Mouse (Mus musculus) erythroid progenitor cell, adult 5-6 weeks (primary cell): ENCODE results near the gene B3gnt5. TPM values are rescaled to one million over a fixed set of nuclear protein-coding genes. Genes with fewer than 3 reads are reported as not detected.
"Not testable (repeated sequence)": the region's sequence is repeated elsewhere in the genome, so short reads cannot be mapped to it uniquely, and the experiment has no call there.

Source experiments
- ATAC-seq: replicated peaks from 2 replicates; pipeline ENCODE4 v1.8.0; 2016; ENCODE audit warnings: moderate number of reproducible peaks, mild to moderate bottlenecking, moderate TSS enrichment, inconsistent platforms; ENCODE audit not compliant: poor library complexity, low FRiP score, severe bottlenecking
- total RNA-seq, 2 experiments: library from RNA; stranded (forward) in 1 of 2; stranded (reverse) in 1 of 2; fragments of 150-400 nt in 1 of 2; fragments of 186-747, 209-891 nt in 1 of 2; gene quantifications; 2 replicates each; pipeline versions ENCODE4 v1.2.3 to v1.2.4; 2015 to 2017; ENCODE audit warnings: low replicate concordance in 2 of 2

Gene B3gnt5
- total RNA-seq (2015; ENCODE audit: low replicate concordance) = 4.7 and 10.5 TPM in 2 replicates
- 3.9 and 7.1 TPM in 2 replicates for total RNA-seq (2017; ENCODE audit: low replicate concordance)

DNA sequence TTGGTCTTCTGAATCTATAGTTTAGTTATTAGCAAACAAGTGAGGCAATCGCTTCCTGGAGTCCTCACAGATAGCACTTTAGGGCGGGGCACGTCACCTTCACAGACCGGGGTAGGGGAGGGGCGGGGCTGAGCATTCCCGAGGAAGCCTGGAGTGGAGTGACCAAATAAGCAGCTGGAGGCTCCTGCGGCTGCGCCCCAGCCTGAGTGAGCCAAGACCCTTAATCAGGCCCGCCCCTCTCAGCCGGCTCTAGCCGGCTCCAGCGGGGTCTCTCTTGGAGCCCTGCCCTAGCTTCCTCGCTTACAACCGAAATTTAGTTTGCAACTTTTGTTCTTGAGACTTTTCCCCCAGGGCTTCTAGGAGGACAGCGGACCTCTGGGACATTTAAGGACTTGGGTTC, at the start of gene B3gnt5:
TSS of gene B3gnt5 (plus strand) at position 135 of the 400 bp plus-strand sequence.
- no peak for ATAC-seq

DNA sequence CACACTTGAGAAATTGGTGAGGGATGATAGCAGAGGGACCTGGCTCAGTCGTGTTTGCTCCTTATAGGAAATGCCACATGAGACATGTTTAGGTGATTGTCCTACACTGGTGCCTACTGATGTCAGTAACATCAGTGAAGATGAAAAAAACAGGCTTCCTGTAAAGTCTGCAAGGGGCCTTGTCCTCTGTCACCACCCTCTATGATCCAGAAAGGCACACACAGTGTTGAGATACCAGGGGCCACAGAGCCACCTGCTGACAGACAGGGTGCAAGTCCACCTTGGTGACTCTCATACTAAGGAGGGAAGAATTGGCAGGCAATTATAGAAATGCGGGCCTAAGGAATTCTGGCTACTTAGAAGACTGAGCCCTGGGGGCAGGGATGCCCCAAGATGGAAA, 39.0 kb upstream of the B3gnt5 start:
- ATAC-seq = no peak

DNA sequence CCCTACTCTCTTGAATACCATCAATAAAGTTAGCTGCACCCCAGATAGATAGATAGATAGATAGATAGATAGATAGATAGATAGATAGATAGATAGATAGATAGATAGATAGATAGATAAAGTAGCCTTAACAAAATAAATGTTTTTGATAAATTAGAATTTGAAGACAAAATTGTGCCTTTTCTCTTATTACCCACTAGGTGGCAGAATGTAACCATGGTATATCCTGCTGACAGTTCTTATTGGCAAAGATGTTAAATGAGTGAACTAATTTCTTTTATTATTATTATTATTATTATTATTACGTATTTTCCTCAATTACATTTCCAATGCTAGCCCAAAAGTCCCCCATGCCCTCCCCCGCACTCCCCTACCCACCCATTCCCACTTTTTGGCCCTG, 35.9 kb upstream of the B3gnt5 start:
- ATAC-seq = not testable (repeated sequence)

DNA sequence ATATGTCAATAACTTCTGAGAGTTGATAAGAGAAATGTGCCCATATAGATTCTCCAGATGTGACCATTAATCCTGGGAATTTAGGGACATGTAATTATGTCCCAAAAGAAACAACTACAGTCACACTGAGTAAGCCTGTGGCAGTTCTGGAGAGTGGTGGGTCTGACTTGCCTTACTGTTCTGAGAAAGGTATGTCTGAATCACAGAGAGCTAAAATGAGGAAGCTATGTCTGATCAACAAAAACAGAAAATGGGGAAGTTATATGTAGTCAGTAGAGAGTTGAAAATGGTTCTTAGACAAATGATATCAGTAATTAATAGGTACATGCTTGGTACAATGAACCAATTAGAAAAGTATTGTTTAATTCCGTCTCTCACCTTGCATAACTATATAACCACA, 27.1 kb upstream of the B3gnt5 start:
- ATAC-seq = no peak

DNA sequence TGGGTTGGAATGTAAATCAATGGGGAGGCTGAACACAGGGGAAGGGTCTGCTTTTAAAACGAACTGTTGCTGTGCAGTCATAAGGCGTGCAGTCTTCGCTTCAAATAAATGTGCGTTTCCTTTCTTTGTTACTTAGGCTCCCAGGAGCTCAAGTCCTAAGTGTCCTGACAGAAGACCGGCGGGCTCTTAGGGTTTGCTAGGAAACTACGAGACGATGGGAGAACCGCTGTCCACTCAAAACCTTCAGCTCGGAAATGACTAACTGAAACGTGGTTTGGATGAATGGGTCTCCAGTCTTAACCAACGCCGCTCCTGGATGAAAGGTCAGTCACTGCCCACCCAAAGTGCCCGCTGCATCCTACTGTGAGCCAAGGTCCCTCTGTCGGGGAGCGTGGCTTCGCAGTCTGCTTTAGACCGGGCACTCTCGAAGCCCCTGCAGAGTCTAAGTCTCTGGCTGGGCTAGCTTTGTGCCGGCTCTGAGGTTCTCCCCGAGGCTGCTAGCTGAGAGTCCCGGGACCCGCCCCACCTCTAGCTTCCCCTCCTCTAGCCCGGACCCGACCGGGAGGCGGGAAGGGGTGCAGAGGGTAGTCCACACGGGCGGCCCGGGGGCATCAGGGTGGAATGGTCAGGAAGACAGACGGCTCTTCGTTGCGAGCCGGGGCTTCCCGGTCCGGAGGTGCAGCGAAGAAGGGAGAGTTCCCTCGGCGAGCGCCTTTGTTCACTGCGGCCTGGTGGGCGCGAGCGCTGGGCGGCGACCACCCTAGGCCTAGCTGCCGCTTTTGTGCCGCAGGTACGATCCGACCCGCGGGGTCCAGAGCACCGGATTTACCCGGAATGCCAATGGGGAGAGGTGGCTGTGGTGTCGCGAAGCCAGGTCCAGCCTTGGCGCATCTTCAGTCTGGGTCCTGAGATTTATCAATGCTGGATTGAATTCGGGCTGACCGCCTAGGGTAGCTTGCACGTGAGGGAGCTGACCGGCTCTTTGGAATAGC, 793 bp downstream of the B3gnt5 start:
- ATAC-seq = no peak

DNA sequence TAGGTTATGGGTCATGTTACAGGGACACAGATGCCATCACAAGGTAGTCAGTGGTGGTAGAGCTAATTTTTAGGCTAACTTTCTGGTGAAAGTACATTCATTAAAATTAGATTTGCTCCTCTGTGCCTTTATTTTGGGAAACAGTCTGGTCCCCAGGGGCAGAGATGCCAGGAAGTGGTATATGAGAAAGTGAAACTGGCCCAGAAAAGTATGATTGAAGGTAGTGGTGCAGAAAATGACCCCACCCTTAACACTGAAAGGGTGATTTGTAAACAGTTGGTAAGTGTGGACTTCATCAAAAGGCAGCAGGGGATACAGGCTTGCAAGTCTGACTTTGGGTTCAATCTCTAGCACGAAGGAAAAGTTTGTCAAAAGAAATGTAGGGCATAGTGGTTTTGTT, 1.7 kb downstream of the B3gnt5 start:
- no peak for ATAC-seq

DNA sequence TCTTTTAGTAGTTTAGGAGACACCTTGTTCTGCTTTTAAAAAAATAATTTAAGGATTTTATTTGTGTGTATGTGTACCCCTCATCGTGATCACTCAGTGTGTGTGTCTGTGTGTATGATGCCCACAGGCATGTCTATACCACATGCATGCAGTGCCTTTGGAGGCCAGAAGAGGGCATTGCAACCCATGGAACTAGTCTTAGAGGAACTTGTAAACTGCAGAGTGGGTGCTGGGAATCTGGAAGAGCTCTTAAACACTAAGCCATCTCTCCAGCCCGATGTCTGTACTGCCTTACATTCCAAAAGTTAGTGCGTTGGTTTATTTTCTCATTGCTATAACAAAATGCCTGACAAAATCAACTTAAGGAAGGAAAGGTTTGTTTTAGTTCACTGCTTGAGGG, 6.1 kb downstream of the B3gnt5 start:
- ATAC-seq = no peak

DNA sequence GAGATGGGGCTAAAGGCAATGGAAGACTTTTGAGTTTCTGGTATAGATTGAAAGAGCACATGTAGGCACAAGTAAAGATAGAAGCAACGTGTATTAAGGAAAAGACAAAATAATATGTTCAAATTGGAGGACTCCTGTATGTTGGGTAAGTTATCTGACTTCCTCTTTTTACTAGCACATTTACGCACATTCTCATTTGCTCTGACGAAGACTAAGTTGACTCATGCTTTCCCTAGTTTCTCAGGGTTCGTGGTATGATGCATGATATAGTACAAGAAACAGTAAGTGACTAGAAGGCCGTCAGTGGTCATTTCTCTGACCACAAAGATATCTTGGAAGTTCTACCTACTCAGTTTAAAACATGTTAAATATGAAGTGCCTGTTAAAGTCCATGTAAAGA, 8.0 kb downstream of the B3gnt5 start:
- no peak for ATAC-seq

DNA sequence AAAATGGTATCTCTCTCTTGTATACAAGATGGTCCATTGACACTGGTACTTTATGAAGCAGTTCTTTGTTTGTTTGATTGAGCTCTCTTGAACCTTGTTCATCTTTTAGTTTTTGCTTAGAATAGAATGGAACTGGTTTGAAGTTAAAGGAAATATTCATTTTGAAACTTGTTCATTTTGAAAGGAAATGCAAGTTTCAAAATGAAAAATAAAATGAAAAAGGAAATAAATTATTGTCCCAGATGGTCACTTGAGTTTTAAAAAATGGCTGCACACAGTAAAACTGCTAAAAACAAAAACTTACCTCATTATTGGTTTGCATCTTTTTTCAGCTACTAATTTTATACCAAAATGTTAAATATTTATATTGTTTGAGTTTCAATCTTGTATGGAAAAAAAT, 12.0 kb downstream of the B3gnt5 start:
- no peak for ATAC-seq

DNA sequence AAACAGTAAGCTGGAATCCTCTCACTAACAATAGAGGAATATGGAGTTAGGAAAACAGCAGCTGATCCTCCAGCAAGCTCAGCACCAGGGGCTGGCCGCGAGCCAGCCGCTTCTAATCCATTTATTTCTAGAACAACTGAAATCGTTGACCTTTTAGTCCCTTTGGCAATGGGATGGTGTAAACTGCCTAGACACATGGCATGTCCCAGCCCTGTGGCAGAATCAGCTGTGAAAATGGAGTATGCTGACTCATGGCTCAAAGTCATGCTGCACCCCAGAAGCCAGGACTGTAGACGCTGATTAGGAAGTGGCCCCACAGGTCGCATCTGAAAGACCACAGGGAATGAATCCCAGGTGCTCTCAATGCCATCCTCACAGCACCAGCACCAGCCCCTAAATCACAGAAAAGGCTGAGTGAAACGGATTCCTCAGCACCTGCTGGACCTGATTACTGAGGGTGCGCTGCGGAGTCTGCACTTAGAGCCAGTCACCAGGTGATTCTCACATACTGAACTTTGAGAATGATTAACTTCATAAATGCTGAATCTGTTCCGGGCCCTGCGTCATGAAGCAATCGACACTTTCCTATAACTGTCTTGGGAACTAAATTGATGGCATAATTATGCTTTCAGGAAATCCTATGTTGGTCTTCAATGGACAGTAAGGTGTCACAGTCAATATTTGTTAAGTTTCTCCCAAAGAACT, 26.5 kb downstream of the B3gnt5 start:
- ATAC-seq = no peak

DNA sequence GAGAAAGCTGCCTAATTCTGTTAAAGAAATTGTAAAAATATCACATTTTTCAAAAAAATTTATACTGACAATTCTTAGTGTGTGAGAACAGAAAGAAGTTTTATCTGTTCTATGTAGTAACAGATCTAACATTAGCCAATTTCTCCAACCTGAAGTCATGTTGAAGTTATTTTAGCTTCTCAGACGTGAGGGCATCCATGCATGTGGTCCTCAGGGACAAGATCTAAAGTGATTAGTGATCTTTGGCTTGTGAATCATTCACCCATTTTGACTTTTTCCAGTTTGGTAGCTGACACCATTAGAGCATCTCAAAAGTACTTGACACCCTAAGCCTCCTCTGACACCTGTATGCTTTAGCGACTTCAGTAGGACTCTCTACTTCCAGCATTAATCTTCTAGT, 29.9 kb downstream of the B3gnt5 start:
- ATAC-seq = no peak

DNA sequence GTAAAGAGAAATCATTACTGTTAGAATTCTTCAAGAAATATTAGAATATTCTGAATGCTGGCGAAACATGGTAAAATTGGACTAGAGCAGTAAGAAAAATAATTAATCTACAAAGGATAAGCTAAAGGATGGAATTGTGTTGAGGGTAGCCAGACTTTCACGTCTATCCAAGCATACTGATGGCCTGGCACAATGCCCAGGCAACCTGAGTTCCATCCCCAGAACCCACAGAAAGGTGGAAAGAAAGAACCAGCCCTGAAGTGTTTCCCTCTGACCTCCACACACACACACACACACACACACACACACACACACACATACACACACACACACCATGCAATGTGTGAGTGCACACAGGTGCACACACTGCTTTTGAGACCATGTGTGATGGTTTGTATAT, 58.8 kb downstream of the B3gnt5 start:
- ATAC-seq = no peak

Other genes with a start within 250 kb of the B3gnt5 start
- gene Olfr167, start 237.9 kb upstream of the B3gnt5 start, total RNA-seq (2015; ENCODE audit: low replicate concordance) = not detected in 2 replicates
- not detected in 2 replicates for gene Olfr167, start 237.9 kb upstream of the B3gnt5 start, total RNA-seq (2017; ENCODE audit: low replicate concordance)
- not detected in 2 replicates for gene Olfr168, start 224.7 kb upstream of the B3gnt5 start, total RNA-seq (2015; ENCODE audit: low replicate concordance)
- not detected in 2 replicates for gene Olfr168, start 224.7 kb upstream of the B3gnt5 start, total RNA-seq (2017; ENCODE audit: low replicate concordance)
- gene Olfr169, start 188.4 kb upstream of the B3gnt5 start, total RNA-seq (2015; ENCODE audit: low replicate concordance) = not detected in 2 replicates
- not detected in 2 replicates for gene Olfr169, start 188.4 kb upstream of the B3gnt5 start, total RNA-seq (2017; ENCODE audit: low replicate concordance)
- gene Olfr170, start 148.3 kb upstream of the B3gnt5 start, total RNA-seq (2015; ENCODE audit: low replicate concordance) = not detected in 2 replicates
- gene Olfr170, start 148.3 kb upstream of the B3gnt5 start, total RNA-seq (2017; ENCODE audit: low replicate concordance) = not detected in 2 replicates
- not detected in 2 replicates for gene Olfr171, start 130.3 kb upstream of the B3gnt5 start, total RNA-seq (2015; ENCODE audit: low replicate concordance)
- not detected in 2 replicates for gene Olfr171, start 130.3 kb upstream of the B3gnt5 start, total RNA-seq (2017; ENCODE audit: low replicate concordance)
- gene Lamp3, start 53.8 kb upstream of the B3gnt5 start, total RNA-seq (2015; ENCODE audit: low replicate concordance) = not detected in 2 replicates
- gene Lamp3, start 53.8 kb upstream of the B3gnt5 start, total RNA-seq (2017; ENCODE audit: low replicate concordance) = not detected in 2 replicates
- gene Klhl6, start 222.8 kb downstream of the B3gnt5 start, total RNA-seq (2015; ENCODE audit: low replicate concordance) = 12.6 and 18.4 TPM in 2 replicates
- 11.1 and 35.2 TPM in 2 replicates for gene Klhl6, start 222.8 kb downstream of the B3gnt5 start, total RNA-seq (2017; ENCODE audit: low replicate concordance)